Mouse (Mus musculus) gastrocnemius, adult 8-10 months (tissue): ENCODE measurements around the gene Ccdc154. TPM values are rescaled to one million over a fixed set of nuclear protein-coding genes. Genes with fewer than 3 reads are reported as not detected.
"Not testable (repeated sequence)": the region's sequence is repeated elsewhere in the genome, so short reads cannot be mapped to it uniquely, and the experiment has no call there.

Experiments used
- DNase-seq, 2 experiments: peaks; one replicate each; pipeline ENCODE4 v3.0.0; 2022; ENCODE audit warnings: low spot score in 2 of 2
- total RNA-seq, 4 experiments: library from RNA; stranded (reverse); gene quantifications; 2 replicates each; pipeline ENCODE4 v1.2.4; 2022

Gene Ccdc154
- total RNA-seq, result not detected

GRCm38 (mm10) chr17:25162161-25162560 is at the start of gene Ccdc154:
TSS of gene Ccdc154 (plus strand) at chr17:25162461.
- no peak for DNase-seq

GRCm38 (mm10) chr17:25114908-25115645 is 47.2 kb upstream of the Ccdc154 start:
- peak in 1 of 2 experiments; percentile 8 for DNase-seq

- DNase-seq, result peak; percentile 87 to 90
Observed at GRCm38 (mm10) chr17:25115664-25116432, 46.4 kb upstream of the Ccdc154 start, which contains the start of gene Telo2. TSS of gene Telo2 (minus strand) at chr17:25115967.

DNA sequence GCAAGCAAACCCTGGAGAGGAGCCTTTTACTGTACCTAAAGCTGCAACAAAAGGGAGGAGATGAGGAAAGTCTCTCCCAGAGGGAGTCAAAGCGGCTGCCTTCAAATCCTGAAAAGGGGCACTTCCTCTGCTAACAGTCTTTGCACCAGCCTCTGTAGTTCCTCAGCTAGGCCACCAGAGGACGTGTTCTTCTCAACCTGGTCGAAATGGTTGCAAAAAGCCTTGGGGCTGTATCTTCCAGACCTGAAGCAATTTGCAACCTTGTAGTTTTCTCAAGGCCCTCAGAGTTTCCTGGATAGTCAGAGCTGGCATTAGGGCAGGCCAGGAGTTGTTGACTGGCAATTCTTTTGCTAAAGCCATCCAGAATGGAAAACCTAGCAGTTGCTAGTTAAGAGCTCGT is 45.0 kb upstream of the Ccdc154 start:
- no peak for DNase-seq

DNA sequence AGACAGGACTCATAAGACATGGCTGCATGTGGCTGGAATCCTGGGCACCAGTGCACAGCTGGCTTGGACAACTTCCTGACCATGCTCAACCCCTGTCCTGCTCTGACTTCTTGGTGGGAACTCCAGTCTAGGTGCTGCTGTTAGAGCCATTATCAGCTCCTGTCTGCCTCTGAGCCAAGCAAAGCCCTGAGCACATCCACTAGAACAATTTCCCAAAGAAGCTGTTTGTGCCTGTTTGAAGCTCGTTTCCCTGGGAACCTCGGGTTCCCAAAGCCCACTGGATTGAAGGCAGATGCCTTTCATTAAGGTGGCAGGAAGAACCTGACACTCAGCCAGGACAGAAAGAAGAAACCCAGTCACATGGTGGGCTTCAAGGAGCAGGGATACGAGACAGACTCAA is 41.9 kb upstream of the Ccdc154 start, which contains the start of gene Ptx4:
Gene Ptx4 (plus strand): TSS at position 355 of the 400 bp plus-strand sequence.
- no peak for DNase-seq

GRCm38 (mm10) chr17:25123979-25124378 is 38.3 kb upstream of the Ccdc154 start:
- DNase-seq, result no peak

- DNase-seq, result not testable (repeated sequence)
Observed at GRCm38 (mm10) chr17:25125442-25126060, 36.7 kb upstream of the Ccdc154 start.

- DNase-seq, result no peak
Observed at GRCm38 (mm10) chr17:25127079-25127478, 35.2 kb upstream of the Ccdc154 start.

GRCm38 (mm10) chr17:25127681-25128080 is 34.6 kb upstream of the Ccdc154 start:
- DNase-seq, result no peak

GRCm38 (mm10) chr17:25130060-25130459 is 32.2 kb upstream of the Ccdc154 start:
- no peak for DNase-seq

- DNase-seq, result peak; percentile 87 to 91
Observed at GRCm38 (mm10) chr17:25133275-25133698, 29.0 kb upstream of the Ccdc154 start, which contains the start of gene Clcn7. TSS of gene Clcn7 (plus strand) at chr17:25133391.

- no peak for DNase-seq
Observed at GRCm38 (mm10) chr17:25135622-25136021, 26.6 kb upstream of the Ccdc154 start.

- no peak for DNase-seq
Observed at GRCm38 (mm10) chr17:25138803-25139202, 23.5 kb upstream of the Ccdc154 start.

DNA sequence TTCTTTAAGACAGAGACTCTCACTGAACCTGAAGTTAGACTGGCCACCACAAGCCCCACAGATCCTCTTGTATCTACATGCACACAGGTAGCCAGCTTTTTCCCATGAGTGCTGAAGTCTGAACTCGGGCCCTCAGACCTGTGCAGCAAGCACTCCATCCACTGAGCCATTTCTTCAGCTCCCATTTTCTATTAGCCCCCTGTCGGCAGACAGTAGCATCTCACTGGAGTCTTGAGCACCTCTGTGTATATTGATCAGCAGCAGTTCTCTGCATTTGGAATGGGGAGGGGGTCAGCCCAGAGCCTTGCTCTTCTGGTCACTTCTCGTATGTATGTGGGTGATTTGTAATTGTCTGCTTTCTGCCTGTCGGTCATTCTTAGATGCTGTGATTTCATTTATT is 22.3 kb upstream of the Ccdc154 start:
- DNase-seq, result no peak

DNA sequence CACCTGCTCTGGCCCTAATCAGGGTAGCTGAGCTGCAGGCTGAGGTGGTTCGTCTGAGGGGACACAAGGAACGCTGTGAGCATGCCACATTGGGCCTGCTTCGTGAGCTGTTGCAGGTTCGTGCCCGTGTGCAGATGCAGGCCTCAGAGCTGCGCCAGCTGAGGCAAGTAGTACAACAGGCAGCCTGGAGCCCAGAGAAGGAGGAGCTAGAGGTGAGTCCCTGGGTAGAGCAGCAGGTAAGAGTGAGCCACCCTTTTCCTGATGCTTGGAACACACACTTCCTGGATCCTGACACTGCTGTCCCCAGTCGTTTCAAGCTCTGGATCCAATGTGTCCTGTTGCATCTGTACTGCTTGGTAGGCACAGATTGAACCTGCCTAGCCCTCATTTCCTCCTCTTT is 1.1 kb downstream of the Ccdc154 start:
- DNase-seq, result no peak

DNA sequence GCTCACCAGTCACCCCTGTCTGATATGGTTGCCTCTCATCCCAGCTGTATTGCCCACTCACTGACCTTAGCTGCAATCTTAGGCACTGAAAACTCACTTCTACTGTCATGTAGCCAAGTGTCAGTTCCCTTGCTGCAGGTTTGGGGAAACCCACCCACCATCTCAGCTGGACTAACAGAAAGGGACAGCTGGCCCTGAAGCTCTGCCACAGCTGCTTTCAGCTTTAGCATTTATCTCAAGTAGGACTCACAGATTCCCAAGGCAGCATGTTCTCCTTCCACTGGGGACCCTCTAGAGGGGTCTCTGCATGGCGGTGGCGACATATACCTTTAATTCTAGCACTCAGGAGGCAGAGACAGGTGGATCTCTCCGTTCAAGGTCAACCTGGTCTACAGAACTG is 2.5 kb downstream of the Ccdc154 start:
- no peak for DNase-seq

GRCm38 (mm10) chr17:25165970-25166671 is 3.9 kb downstream of the Ccdc154 start:
- no peak for DNase-seq

DNA sequence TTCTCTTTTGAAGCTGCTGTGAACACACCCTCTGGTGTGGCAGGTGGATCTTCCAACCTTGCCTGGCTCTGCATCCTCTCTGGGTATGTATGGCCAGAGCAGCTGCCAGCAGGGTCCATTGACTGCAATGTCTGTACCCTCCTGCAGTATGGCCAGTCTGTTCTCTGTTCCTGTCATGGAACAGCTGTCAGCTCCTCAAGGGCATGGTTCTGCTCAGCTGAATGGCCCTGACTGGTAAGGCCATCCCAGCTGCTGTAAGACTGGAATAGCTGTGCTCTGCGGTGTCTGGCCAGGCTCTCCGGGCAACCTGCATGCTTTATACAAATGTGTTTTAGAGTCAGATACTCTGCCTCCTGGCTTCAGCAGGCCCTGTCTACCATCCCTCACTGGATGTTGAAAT is 7.4 kb downstream of the Ccdc154 start:
- no peak for DNase-seq

DNA sequence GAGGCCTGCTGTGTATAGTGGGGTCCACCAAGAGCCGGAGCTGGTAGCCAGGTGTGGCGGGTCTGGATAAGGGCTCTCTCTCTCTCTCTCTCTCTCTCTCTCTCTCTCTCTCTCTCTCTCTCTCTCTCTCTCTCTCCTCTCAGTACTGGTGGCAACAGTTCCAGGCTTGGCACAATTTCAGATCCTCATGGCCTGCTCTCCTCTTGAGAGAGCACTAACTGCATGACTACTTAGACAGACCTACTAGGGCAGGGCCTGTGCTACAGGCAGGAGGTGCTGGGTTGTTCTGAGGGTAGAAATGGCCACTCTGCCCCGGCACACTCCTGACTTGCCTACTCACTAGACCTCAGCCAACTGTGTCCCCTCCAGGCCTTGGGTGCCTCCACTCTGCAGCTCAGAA is 10.3 kb downstream of the Ccdc154 start:
- DNase-seq, result no peak

- DNase-seq, result no peak
Observed at GRCm38 (mm10) chr17:25175411-25175810, 13.2 kb downstream of the Ccdc154 start, which contains the start of gene Gm38655. TSS of gene Gm38655 (minus strand) at chr17:25175471.

DNA sequence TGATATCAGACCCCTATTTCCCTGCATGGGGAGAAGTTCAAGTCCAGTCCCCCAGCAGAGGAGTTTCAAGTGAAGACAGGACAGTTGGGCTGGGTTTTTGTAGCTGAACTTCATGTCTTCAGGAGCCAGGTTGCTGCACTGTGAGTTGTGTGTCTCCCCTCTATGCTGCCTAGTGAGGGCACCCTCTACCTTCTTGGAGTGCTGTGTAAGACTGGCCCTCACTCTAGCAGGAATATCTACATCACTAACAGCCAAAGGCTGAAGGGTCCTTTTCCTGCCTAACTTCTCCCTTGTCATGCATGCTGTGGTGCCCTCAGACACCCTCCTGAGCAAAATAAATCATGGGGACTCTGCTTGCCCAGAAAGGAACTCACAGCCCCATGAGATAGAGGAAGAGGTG is 21.0 kb downstream of the Ccdc154 start:
- DNase-seq, result no peak
